Mouse (Mus musculus) adipocyte (in vitro differentiated cells): ENCODE measurements around the gene Azin2.

Experiments
- DNase-seq: peaks from one replicate; pipeline ENCODE4 v3.0.0-alpha.2; 2016; ENCODE audit warnings: low spot score

Azin2 gene

DNA sequence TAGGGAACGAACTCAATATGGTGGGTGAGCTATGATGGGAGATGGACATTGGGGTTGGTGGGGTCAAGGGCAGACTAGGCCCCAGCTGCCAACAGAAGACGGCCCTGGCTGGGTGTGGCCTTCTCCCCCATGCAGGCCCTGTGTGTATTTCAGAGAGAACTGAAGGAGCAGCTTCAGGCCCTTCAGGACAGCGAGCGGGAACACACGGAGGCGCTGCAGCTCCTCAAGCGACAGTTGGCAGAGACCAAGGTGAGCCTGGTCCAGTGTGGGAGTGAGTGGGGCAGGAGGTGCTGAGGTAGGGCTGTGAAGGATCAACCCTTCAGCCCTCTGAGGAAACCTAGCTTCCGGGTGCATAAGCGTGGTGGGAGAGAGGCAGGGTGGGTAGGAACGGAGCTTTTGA is 65.6 kb downstream of the Azin2 start:
- DNase-seq: no peak

DNA sequence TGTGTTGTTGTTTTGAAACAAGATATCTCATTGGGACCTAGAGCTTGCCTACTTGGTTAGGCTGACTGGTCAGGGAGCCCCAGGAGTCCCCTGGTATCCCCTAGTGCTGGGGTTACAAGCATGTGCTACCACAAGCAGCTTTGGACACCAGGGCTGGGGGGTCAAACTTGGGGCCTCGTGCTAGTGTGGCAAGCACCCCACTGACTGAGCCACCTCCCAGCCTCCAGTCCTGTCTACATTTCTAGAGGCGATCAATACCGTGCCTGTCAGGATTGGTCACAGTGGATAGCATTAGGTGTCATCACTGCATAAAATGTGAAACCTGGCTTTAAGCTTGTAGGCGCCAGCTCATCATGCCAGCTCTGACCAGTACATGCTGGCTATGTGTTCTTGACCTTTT is 66.4 kb downstream of the Azin2 start:
- DNase-seq: no peak

DNA sequence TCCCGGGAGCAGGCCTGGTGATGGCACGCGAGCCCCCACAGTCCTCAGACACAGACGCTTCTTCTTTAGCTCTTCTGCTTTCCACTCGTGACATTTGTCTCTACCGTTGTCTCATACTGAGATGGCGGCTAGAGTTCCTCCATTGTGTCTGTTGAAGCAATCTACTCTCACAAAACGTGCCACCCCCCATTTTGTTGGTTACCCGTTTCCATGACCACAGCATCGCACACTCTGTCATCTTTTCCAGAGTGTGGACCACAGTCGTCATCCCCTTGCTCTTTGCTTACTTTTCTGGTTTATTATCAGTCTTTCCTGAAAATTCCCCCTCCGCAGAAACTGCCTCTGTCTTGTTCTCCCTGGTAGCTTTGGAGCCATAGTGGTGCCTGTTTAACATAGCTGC is 68.1 kb downstream of the Azin2 start:
- no peak for DNase-seq

DNA sequence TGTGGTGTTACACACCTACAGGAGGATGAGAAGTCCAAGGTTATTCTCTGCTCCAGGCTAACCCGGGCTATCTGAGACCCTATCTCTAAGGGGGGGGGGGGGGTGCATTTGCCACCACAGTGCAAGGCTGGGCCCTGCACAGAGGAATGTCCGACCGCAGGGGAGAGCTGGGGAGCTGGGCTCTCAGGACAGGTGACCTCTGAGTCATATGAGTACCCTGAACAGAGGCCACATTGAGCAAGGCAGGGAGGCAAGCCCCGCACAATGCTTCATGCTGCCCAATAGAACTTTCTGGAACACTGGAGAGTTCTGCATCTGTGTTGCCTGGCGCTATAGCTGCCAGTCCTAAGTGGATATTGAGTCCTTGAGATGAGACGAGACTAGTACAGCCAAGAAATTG is 70.1 kb downstream of the Azin2 start:
- no peak for DNase-seq

DNA sequence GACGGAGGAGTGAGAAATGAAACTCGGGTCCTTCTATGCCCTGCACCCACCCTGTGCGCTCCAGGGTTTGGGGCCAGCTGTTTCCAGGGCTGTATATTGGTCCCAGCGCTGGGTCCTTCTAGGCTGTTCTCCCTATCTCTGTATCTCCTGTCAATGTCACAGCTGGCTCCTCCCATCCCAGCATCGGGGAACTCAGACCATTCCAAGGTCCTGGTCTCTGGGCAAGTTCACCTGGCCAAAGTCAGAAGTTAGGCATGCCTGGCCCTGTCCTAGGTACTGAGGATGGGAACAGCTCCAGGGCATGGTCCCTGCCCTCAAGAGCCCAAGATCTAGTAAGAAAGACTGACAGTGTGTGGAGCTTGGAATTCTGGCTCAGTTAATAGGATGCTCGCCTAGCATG is 70.5 kb downstream of the Azin2 start:
- no peak for DNase-seq

DNA sequence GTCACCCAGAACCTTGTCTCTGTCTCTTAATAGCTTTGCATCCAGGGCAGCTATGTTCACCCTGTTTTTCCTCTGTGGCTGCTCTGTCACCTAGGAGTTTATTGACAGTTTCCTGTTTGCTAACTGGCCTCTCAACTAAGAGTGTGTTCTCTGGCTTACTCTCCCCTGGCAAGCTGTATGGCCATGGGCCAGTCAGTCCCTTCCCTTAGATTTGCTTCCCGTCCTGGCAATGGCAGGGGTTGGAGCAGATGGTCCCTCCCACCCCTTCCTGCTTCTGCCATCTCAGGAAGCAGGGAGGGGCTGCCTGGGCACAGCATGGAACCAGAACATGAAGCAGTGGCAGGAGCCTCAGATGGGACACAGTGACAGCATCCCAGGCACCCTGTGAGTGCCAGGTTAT is 71.1 kb downstream of the Azin2 start:
- DNase-seq: peak; percentile 23

DNA sequence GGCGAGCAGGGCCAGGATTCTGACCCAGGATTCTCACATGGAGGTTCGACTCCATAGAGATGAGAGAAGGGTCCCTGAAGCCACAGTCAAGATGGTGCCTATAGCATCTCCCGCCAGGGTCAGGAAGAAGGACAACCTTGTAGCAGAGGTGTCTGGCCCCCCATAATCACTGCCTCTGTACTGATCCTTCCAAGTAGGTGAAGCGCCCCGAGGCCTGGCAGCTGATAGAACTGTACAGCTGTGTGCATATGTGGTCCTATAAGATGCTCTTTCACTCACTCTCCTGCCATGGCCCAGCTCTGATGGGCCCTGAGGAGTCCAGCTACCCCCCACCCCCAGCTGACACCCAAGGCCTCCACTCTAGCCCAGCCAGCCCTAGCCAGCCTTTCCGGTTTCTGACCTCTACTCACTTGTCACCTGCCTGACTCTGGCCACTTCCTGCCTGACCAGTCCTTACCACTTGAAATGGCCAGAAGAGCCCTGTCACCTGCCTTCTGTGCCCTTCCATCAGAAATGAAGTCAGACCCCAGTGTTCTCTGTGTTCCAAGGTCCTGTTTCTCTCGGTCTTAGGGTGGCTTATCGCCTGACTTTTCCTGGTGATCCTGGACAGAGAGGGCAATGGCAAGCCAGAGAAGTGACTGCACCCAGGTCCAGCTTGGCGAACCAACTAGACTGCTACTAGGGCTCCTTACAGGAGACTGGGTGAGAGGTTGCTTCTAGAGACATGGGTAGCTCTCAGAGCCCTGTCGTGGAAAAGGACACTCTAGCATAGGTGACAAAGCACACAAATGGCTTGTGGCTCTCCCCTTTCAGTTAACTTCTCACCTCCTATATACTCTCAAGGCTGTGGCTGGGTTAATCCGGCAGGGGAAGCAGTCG is 72.3 kb downstream of the Azin2 start:
- no peak for DNase-seq

DNA sequence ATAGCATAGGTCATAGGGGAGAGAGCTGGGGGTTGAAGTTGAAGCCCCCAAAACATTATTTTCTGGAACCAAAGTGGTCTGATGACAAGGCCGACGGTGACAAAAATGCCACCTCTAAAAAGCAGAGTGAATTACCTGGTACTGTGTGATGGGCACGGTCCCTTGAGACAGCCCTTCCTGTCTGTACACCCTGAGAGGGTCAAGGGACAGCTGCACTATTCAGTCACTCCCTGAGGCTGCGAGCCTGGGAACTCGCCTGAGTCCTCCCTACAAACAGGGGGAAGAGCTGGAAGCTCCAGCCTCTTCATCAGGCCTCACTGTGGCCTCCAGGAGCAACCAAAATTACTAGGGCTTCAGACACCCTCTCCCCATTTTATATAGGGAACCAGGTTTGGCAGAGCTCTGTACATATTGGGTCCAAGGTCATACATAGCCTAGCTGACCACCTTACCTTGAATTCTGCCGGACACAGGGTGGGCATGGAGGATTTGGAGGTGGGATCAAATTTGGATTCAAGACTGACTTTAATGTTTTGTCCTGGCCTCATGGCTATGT is 73.7 kb downstream of the Azin2 start:
- no peak for DNase-seq

DNA sequence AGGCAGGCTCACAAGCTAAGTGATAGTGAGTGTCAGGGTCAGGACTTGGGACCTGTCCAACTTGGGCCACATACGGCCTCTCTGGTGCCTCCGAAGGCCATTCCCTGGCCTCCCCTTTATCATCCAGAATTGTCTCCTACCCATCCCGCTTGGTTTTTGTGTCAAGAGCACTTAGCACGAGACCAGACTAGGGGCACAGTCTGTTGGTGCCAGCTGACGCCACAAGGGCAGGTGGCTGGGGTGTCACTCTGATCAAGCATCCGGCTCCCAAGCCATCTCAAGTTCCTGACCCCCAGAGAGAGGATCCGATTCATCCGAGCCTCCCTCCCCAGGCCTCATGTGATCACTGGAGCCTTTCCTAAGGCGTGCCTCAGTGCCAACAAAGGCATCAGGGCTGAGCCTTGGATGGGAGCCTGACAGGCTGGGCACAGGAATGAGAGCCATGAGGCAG is 74.6 kb downstream of the Azin2 start:
- peak; percentile 5 for DNase-seq

DNA sequence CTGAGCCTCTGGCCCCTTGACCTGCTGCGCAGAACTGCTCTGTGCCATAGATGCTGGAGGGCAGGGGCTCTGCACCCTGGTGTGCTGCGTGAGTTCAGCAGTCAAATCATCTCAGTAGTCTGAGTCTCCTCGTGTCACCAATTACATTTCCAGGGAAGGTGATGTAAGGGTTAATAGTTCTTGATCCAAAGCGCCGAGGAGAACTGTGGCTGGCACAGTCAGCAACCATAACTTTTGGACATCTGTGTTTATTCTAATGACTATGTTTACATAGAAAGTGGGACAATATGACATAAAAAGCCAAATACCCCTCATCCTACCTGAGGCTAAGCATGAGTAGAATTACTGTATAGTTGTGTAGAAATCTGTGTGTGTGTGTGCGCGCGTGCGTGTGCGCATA is 75.2 kb downstream of the Azin2 start:
- no peak for DNase-seq

DNA sequence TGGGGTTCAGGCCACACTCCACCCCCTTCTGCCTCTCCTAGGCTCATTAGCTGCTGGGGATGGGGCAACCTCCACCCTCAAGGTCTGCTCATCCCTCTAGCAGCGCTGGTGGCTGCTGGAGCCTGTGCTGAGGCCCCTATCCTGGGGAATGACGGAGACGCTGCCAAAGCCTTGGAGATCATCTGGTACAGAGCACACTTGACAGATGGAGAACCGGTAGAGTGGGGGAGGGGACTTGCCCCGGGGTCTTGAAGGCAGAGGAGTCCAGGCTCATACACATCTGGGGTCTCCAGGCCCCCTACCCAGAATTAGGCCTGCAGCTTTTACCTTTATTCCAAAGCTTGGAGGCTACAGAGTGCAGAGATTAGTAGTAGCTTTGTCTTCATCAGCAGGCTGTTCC is 75.7 kb downstream of the Azin2 start:
- no peak for DNase-seq

DNA sequence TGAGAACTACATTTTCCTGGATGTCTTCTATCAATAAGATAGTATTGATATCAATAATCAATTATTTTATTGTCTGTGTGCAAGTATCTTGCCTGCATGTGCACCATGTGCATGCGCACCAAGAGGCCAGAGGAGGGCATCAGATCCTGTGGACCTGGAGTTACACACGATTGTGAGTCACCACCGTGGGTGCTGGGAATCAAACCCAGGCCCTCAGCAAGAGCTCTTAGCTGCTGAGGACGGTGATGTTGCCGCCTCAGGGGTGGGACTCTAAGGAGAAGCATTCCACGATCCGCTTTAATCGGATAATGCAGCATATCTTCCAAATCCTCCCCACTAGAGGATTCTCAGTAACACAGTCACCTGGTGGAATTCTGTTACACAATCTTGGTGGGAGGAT is 76.7 kb downstream of the Azin2 start:
- no peak for DNase-seq

DNA sequence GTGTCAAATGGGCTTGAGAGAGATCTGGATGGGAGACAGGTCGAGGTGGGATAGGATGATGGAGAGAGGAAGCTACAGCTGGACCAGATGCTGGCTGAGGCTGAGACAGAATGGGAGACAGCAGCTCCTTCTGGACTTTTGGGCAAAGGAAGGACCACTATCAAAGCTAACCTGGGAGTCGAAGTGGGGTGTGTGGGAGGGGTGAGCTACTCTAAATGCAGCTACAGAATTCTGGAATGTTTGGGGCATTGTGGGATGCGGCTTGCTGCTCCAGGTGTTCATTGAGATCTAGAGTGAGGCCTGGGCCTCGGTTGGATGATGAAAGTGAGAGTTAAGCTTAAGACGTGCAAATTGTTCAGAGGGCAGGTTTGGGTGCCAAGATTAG is 77.5 kb downstream of the Azin2 start:
- no peak for DNase-seq

DNA sequence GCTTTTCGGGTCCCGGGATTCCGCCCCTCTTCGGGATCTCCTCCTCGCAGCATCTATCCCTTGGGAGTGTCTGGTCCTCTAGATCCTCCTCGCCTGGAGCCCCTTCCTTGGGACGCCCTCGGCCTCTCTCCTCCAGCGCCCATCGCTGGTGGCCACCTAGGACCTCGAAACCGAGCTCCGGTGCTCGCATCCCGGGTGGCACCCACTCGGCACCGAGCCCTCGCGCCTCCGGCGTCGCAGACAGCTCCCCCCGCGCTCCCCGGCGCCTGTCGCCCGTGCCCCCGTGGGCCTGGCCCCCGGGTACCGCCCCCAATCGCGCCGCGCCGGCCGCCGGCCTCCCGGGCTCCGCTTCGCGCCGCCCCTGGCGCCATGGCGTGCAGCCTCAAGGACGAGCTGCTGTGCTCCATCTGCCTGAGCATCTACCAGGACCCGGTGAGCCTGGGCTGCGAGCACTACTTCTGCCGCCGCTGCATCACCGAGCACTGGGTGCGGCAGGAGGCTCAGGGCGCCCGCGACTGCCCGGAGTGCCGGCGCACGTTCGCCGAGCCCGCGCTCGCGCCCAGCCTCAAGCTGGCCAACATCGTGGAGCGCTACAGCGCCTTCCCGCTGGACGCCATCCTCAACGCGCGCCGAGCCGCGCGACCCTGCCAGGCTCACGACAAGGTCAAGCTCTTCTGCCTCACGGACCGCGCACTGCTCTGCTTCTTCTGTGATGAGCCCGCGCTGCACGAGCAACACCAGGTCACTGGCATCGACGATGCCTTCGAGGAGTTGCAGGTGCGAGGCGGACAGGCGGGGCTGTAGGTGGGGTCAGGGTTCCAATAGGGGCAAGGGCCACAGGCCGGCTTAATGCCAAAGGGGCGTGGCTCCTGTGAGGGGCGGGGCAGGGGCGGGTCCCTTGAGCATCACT is 78.2 kb downstream of the Azin2 start:
- DNase-seq: no peak

DNA sequence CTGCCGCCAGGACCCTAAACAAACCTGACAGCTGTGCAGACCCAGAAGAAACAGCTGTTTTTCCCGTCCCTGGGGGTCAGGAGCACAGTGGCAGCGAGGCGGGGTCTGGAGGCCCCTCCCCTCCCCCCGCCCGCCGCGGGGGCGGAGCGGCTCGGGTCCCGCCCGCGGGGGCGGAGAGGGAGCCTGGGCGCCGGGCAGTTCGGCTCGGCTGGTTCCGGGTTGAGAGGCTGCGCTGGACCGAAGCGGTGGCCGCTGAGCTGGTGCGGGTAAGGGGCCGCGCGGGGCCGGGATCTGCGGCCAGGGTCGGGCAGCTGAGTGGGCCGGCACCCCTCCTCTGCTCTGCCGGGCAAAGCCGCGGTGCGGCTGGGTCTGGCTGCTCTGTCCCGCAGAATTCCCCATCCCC is 78.9 kb downstream of the Azin2 start, which contains the start of gene Trim62:
Gene Trim62 (plus strand): TSS at position 202 of the 403 bp plus-strand sequence.
- peak; percentile 22 for DNase-seq
